Mouse (Mus musculus): ENCODE data around the gene Ppp2r5a.

The Ppp2r5a gene

DNA sequence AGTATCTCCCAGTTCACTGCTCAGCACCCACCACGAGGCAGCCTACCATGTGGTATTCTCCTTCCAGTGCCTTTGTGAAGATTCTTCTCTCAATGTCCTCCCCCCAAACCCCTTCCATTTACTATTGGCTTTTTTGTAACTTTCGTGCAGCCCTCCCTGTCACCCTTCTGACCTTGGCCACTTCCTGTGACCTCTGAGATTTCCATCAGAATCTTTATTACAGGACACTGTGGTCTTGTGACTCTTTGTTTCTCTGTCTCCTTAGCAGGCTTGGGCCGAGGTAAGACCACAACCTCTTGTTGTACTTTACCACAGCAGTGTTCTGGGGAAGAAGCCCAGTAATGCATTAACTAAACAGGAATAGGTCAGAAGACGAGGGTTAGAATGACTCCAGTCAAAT, 15.9 kb upstream of the Ppp2r5a start:
- DNase-seq (ENCODE audit: low read depth, low spot score) = no peak

DNA sequence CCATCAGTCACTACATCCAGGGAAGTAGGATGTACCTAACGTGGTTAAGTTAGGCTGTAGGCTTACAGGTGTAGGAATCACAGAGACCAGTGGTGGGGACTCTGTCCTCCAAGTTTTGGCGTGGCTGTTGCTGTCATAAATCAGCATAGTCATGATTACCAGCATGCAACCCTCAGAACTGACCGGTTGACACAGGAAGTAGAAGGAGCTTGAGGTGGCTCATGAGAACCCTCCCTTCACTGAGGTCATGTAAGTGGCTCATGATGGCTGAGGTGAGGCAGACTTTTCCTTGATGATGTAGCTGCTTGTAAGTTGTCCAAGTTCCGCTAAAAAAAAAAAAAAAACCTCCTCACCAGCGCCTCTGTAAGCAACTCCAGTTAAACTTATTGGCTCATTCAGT, 14.0 kb upstream of the Ppp2r5a start:
- no peak for DNase-seq (ENCODE audit: low read depth, low spot score)

- peak; percentile 80 for DNase-seq (ENCODE audit: low read depth, low spot score)
Observed at GRCm38 (mm10) chr1:191416611-191417010, 13.5 kb upstream of the Ppp2r5a start.

DNA sequence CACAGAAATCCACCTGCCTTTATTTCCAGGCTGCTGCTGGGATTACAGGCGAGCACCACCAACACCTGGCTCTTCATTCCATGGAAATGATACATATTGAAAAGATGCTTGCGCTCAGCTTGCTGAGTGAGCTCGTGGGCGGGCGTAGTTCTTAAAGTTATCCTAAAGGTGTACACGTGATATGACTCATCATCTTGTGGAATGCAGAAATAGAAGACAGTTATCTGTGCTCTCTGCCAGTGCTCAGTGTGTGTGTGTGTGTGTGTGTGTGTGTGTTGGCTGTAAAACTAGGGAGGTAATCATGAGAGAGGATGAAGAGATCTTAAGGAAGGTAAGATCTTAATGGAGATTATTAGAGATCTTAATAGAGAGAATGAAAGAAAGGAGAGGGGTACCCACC, 11.4 kb upstream of the Ppp2r5a start:
- peak; percentile 85 for DNase-seq (ENCODE audit: low read depth, low spot score)

- no peak for DNase-seq (ENCODE audit: low read depth, low spot score)
Observed at GRCm38 (mm10) chr1:191413691-191414415, 10.8 kb upstream of the Ppp2r5a start.

GRCm38 (mm10) chr1:191410294-191411036, 7.4 kb upstream of the Ppp2r5a start:
- peak; percentile 27 for DNase-seq (ENCODE audit: low read depth, low spot score)

- DNase-seq (ENCODE audit: low read depth, low spot score) = no peak
Observed at GRCm38 (mm10) chr1:191407246-191407645, 4.2 kb upstream of the Ppp2r5a start.

- no peak for DNase-seq (ENCODE audit: low read depth, low spot score)
Observed at GRCm38 (mm10) chr1:191406516-191406915, 3.4 kb upstream of the Ppp2r5a start.

DNA sequence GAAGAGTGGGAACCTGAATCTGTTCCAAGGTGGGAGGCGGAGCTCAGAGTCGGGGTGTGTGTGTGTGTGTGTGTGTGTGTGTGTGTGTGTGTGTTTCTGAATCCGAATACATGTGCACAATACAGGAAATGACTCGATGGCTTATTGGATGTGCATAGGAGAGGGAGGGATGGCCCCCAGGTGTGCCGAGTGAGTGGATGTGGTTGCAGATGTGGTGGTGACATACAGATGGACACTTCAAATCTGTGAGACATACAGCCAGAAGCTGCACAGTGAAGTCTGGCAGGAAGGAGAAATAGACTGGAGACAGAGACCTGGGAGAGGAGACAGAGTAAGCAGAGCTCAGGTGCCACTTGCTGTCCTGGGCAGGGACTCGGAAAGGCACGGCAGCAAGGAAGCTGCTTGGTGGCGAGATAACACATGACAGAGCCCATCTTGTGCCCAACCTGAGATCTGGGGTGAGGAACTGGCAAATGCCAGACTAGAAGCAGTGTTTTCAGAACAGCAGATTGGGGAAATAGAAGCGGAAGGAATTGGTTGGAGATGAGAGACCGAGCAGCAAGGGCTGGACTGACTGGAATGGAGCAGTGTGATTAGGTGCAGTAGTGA, 1.8 kb upstream of the Ppp2r5a start:
- DNase-seq (ENCODE audit: low read depth, low spot score) = no peak

- DNase-seq (ENCODE audit: low read depth, low spot score) = no peak
Observed at GRCm38 (mm10) chr1:191404301-191404700, 1.2 kb upstream of the Ppp2r5a start.

DNA sequence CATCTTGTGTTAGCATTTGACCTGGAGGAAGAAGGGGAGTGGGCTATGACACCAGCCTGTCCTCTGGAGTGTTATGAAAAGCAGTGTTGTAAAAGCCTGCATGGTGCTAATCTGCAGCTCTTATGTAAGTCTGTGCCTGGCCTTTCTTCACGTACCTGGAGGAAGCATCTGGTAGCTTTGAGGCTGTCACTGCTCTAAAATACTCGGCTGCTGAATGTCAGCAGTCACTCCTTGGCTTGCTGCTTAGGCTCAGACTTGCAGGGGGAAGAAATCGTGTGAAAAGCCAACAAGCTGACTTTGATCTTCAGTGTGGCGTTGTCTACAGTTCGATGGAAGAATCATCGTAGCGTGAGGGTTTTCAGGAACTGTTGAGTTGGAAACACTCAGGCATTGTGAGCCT, 566 bp downstream of the Ppp2r5a start:
- DNase-seq (ENCODE audit: low read depth, low spot score) = peak; percentile 31

DNA sequence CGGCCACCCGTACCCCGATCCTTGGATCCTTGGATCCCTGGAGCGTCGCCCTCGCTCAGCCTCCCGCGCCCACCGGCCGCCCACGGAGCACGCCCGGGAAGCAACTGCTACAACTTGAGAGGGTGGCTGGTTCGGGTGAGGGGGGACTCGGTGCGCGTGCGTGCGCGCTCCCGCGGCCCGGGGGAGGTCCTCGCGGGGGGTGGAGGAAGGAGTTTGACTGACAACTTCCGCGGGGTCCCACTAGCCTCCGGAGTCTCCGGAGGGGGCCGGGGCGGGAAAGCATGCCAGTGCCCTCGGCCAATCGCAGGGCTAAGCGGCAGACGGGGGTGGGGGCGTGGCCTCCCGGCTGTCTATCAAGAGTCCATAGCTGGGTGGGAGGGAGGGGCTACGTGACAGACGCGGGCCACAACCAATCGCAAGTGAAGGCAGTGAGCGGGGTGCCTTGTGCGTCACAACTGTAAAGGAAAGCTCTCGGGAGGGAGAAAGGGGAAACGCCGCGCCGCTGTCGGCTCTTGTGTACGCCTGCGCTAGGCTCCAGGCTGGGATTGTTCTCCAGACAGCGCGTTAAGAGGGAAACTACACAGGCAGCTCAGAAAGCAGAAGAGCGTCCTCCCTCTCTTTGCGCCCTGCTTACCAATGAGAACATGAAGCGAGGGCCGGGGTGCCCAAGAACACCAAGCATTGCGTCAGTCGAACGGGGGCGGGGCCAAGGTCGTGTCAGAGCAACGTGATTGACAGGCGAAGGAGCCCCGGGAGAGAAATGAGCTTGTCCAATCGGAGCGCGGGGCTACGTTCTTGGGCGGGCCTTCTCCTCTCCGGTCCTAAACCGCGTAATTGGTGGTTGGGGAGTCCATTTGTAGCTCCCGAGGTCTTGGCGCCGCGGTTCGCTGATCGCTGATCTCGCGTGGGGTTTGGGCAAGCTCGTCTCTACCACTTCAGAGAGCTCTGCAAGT, 5.9 kb downstream of the Ppp2r5a start:
- DNase-seq (ENCODE audit: low read depth, low spot score) = peak; percentile 100

GRCm38 (mm10) chr1:191396446-191396845, 6.6 kb downstream of the Ppp2r5a start:
- peak; percentile 56 for DNase-seq (ENCODE audit: low read depth, low spot score)

GRCm38 (mm10) chr1:191395871-191396433, 7.1 kb downstream of the Ppp2r5a start:
- peak; percentile 37 for DNase-seq (ENCODE audit: low read depth, low spot score)

- no peak for DNase-seq (ENCODE audit: low read depth, low spot score)
Observed at GRCm38 (mm10) chr1:191395200-191395599, 7.9 kb downstream of the Ppp2r5a start.

GRCm38 (mm10) chr1:191394126-191394525, 8.9 kb downstream of the Ppp2r5a start:
- peak; percentile 48 for DNase-seq (ENCODE audit: low read depth, low spot score)

DNA sequence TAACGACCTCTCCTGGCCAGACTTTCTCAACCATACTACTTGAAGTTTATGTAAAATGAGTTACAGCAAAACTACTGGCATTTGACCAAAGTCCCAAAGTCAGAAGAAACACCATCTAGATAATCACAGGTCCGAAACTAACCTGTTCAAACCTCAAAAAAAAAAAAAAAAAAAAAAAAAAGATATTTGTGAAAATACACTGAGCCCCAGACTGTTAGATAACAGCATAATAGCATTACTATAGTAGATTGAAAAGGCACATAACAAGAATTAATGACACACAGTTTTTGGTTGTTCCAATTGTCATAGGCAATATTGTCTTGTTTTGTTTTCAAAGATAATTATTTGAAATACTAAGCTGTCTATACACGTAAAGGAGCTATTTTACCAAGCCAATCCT, 9.5 kb downstream of the Ppp2r5a start:
- no peak for DNase-seq (ENCODE audit: low read depth, low spot score)

DNA sequence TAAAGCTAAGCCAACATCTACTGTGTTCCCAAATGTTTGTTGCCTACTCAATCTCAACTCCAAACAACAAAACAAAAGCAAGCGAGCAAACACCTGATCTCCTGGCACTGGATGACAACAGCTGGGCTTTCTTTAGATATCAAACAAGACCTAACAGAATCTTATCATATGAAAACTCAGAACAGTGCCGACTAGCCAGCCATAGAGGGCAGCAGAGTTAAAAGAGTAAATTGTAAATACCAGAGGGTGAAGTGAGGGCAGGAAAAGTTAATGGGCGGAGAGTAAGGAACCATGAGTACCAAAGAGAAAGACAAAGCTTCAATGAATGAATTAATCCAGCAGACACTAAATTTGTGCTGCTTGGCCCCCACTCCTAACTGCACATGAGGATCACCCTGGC, 11.8 kb downstream of the Ppp2r5a start:
- DNase-seq (ENCODE audit: low read depth, low spot score) = peak; percentile 83

- DNase-seq (ENCODE audit: low read depth, low spot score) = no peak
Observed at GRCm38 (mm10) chr1:191384786-191385430, 18.2 kb downstream of the Ppp2r5a start.

DNA sequence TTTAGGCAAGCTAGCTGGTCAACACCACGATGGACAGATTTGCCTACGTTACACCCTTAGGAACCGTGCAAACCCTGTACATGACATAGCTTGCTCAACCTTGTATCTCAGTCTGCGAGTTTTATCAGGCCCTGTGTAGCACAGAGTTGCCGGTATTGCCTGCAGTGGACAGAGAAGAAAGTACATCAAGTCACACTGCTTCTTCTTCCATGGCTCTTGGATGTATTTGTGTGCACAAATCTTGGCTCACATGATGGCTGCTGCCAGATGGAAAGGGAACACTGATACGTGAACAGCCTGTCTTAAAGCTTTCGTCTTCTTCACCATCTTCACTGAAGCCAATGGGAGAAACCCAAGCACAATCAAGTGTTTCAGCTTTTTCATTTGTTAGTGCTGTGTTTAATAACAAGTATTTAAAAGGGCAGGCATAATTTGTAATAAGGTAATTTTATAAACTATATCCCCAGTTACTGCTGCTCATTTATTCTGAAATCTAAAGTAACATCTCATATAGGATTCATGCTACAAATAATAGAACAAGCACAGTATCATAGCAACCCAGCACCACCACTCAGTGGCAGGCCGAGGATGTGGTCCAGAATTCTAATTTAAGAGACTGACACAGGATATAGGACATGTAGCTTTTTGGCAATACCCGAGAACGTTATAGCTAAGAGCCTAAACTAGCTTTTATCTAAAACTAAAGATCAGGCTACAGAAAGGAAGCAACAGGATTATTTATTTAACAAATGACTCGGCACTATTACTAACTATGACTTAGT, 20.9 kb downstream of the Ppp2r5a start:
- peak; percentile 72 for DNase-seq (ENCODE audit: low read depth, low spot score)
